Mouse (Mus musculus) liver (tissue): Measurements from ENCODE around the gene Sec24a.
A peak's percentile ranks its signal among the peaks of the same experiment; 100 is the strongest.
"Not testable (repeated sequence)": the region's sequence is repeated elsewhere in the genome, so short reads cannot be mapped to it uniquely, and the experiment has no call there.

ENCODE experiments used
- DNase-seq: peaks from one replicate; pipeline ENCODE4 v3.0.0-alpha.2; 2020; ENCODE audit warnings: mixed read lengths

Gene Sec24a

GRCm38 (mm10) chr11:51759251-51759650, 4.2 kb downstream of the Sec24a start:
- DNase-seq, result no peak

- not testable (repeated sequence) for DNase-seq
Observed at GRCm38 (mm10) chr11:51758207-51758606, 5.2 kb downstream of the Sec24a start.

GRCm38 (mm10) chr11:51757625-51758024, 5.8 kb downstream of the Sec24a start:
- DNase-seq, result no peak

GRCm38 (mm10) chr11:51757023-51757422, 6.4 kb downstream of the Sec24a start:
- no peak for DNase-seq

GRCm38 (mm10) chr11:51756352-51756771, 7.1 kb downstream of the Sec24a start:
- DNase-seq, result peak; percentile 93

GRCm38 (mm10) chr11:51755621-51756311, 7.7 kb downstream of the Sec24a start:
- peak; percentile 60 for DNase-seq

GRCm38 (mm10) chr11:51751623-51752225, 11.7 kb downstream of the Sec24a start:
- not testable (repeated sequence) for DNase-seq

GRCm38 (mm10) chr11:51746096-51746495, 17.3 kb downstream of the Sec24a start:
- no peak for DNase-seq

GRCm38 (mm10) chr11:51740701-51741100, 22.7 kb downstream of the Sec24a start:
- no peak for DNase-seq

GRCm38 (mm10) chr11:51738651-51739403, 24.6 kb downstream of the Sec24a start:
- peak; percentile 38 for DNase-seq

GRCm38 (mm10) chr11:51734218-51734617, 29.2 kb downstream of the Sec24a start:
- DNase-seq, result not testable (repeated sequence)

GRCm38 (mm10) chr11:51732883-51733282, 30.6 kb downstream of the Sec24a start:
- DNase-seq, result no peak

GRCm38 (mm10) chr11:51721066-51721465, 42.4 kb downstream of the Sec24a start:
- DNase-seq, result no peak

- DNase-seq, result no peak
Observed at GRCm38 (mm10) chr11:51707080-51707479, 56.4 kb downstream of the Sec24a start.

- no peak for DNase-seq
Observed at GRCm38 (mm10) chr11:51706451-51706850, 57.0 kb downstream of the Sec24a start.

- DNase-seq, result peak; percentile 33
Observed at GRCm38 (mm10) chr11:51703379-51703998, 59.9 kb downstream of the Sec24a start.

GRCm38 (mm10) chr11:51702831-51703230, 60.6 kb downstream of the Sec24a start:
- DNase-seq, result no peak

GRCm38 (mm10) chr11:51694984-51695383, 68.5 kb downstream of the Sec24a start:
- no peak for DNase-seq

GRCm38 (mm10) chr11:51690597-51690996, 72.8 kb downstream of the Sec24a start:
- not testable (repeated sequence) for DNase-seq

GRCm38 (mm10) chr11:51689343-51689742, 74.1 kb downstream of the Sec24a start:
- DNase-seq, result no peak

- peak; percentile 100 for DNase-seq
Observed at GRCm38 (mm10) chr11:51688330-51689328, 74.8 kb downstream of the Sec24a start, which contains the start of gene 0610009B22Rik. 0610009B22Rik (minus strand) TSS chr11:51688874.

GRCm38 (mm10) chr11:51681976-51682374, 81.5 kb downstream of the Sec24a start:
- DNase-seq, result no peak
